Mouse (Mus musculus): ENCODE measurements around the gene Uba6. TPM values are rescaled to one million over a fixed set of nuclear protein-coding genes. Genes with fewer than 3 reads are reported as not detected.

Uba6 gene
- total RNA-seq, 1 experiment: 36.0 TPM

- H3K36me3 ChIP-seq (ENCODE audit: control insufficient read depth, insufficient read depth, low read length, poor library complexity, severe bottlenecking): no peaks in the 10 kb centered on the region
- TF ChIP-seq ZC3H11A (IDR thresholded peaks at IDR 0.05; ENCODE audit: borderline replicate concordance, low read depth, low read length): no peak
- TF ChIP-seq MAFK (IDR thresholded peaks at IDR 0.05; ENCODE audit: insufficient read depth, low read depth, low read length): no peak
- TF ChIP-seq HCFC1 (IDR thresholded peaks at IDR 0.05; ENCODE audit: borderline replicate concordance, insufficient read depth, low read length): no peak
- no peak for TF ChIP-seq ZNF384 (IDR thresholded peaks at IDR 0.05; ENCODE audit: low read depth, low read length)
- TF ChIP-seq CHD2 (IDR thresholded peaks at IDR 0.05; ENCODE audit: low read depth, low read length): no peak
- no peak overlapping the region for H3K9ac ChIP-seq (ENCODE audit: insufficient read depth, low read depth, low read length, poor library complexity, severe bottlenecking)
- H3K4me1 ChIP-seq (ENCODE audit: control insufficient read depth in 2 of 2, insufficient read depth in 2 of 2, low read length in 2 of 2, poor library complexity in 1 of 2): no peaks in the 10 kb centered on the region
- no peaks in the 10 kb centered on the region for H3K9me3 ChIP-seq (ENCODE audit: control insufficient read depth, insufficient read depth, low read depth, low read length)
- no peak for DNase-seq (ENCODE audit: low read depth, low spot score)
- H3K27ac ChIP-seq (ENCODE audit: insufficient read depth, low read depth, low read length, poor library complexity, severe bottlenecking): no peak overlapping the region
- H3K4me3 ChIP-seq (ENCODE audit: insufficient read depth in 1 of 2, low read depth in 1 of 2, low read length in 2 of 2, poor library complexity in 1 of 2, severe bottlenecking in 1 of 2): no peak overlapping the region
- in situ Hi-C loops (cut with MboI; ENCODE audit: low sequenced_read_pairs in 2 of 2, unreplicated experiment in 2 of 2): no loop called here
These were observed 61.5 kb downstream of the Uba6 start for GRCm38 (mm10) chr5:86111074-86111473.

GRCm38 (mm10) chr5:86106610-86107009 is 66.0 kb downstream of the Uba6 start:
- Histone ChIP-seq H3K9me3 (ENCODE audit: control insufficient read depth, insufficient read depth, low read depth, low read length) (no peaks in the 10 kb centered on the region), H3K9ac (ENCODE audit: insufficient read depth, low read depth, low read length, poor library complexity, severe bottlenecking) (no peak overlapping the region), H3K4me1 (ENCODE audit: control insufficient read depth in 2 of 2, insufficient read depth in 2 of 2, low read length in 2 of 2, poor library complexity in 1 of 2) (no peaks in the 10 kb centered on the region), H3K4me3 (ENCODE audit: insufficient read depth in 1 of 2, low read depth in 1 of 2, low read length in 2 of 2, poor library complexity in 1 of 2, severe bottlenecking in 1 of 2) (no peak overlapping the region), H3K36me3 (ENCODE audit: control insufficient read depth, insufficient read depth, low read length, poor library complexity, severe bottlenecking) (no peaks in the 10 kb centered on the region), H3K27ac (ENCODE audit: insufficient read depth, low read depth, low read length, poor library complexity, severe bottlenecking) (no peak overlapping the region)
- TF ChIP-seq CHD2 (IDR thresholded peaks at IDR 0.05; ENCODE audit: low read depth, low read length) (no peak), ZNF384 (IDR thresholded peaks at IDR 0.05; ENCODE audit: low read depth, low read length) (no peak), MAFK (IDR thresholded peaks at IDR 0.05; ENCODE audit: insufficient read depth, low read depth, low read length) (no peak), HCFC1 (IDR thresholded peaks at IDR 0.05; ENCODE audit: borderline replicate concordance, insufficient read depth, low read length) (no peak), ZC3H11A (IDR thresholded peaks at IDR 0.05; ENCODE audit: borderline replicate concordance, low read depth, low read length) (no peak)
- no peak for DNase-seq (ENCODE audit: low read depth, low spot score)
- in situ Hi-C loops (cut with MboI; ENCODE audit: low sequenced_read_pairs in 2 of 2, unreplicated experiment in 2 of 2): no loop called here

DNA sequence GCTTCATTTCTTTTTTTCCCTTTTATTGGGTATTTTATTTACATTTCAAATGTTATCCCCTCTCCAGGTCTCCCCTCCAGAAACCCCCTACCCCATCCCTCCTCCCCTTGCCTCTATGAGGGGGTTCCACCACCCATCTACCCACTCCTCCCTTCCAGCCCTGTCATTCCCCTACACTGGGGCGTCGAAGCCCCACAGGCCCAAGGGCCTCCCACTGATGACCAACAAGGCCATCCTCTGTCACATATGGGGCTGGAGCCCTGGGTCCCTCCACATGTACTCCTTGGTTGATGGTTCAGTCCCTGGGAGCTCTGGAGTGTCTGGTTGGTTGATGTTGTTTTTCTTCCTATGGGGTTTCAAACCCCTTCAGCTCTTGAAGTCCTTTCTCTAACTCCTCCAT is 70.4 kb downstream of the Uba6 start:
- Histone ChIP-seq H3K9ac (ENCODE audit: insufficient read depth, low read depth, low read length, poor library complexity, severe bottlenecking) (no peak overlapping the region), H3K36me3 (ENCODE audit: control insufficient read depth, insufficient read depth, low read length, poor library complexity, severe bottlenecking) (no peaks in the 10 kb centered on the region), H3K4me3 (ENCODE audit: insufficient read depth in 1 of 2, low read depth in 1 of 2, low read length in 2 of 2, poor library complexity in 1 of 2, severe bottlenecking in 1 of 2) (no peak overlapping the region), H3K9me3 (ENCODE audit: control insufficient read depth, insufficient read depth, low read depth, low read length) (no peaks in the 10 kb centered on the region), H3K4me1 (ENCODE audit: control insufficient read depth in 2 of 2, insufficient read depth in 2 of 2, low read length in 2 of 2, poor library complexity in 1 of 2) (no peaks in the 10 kb centered on the region), H3K27ac (ENCODE audit: insufficient read depth, low read depth, low read length, poor library complexity, severe bottlenecking) (no peak overlapping the region)
- in situ Hi-C loops (cut with MboI; ENCODE audit: low sequenced_read_pairs in 2 of 2, unreplicated experiment in 2 of 2): no loop called here
- TF ChIP-seq ZNF384 (IDR thresholded peaks at IDR 0.05; ENCODE audit: low read depth, low read length) (no peak), MAFK (IDR thresholded peaks at IDR 0.05; ENCODE audit: insufficient read depth, low read depth, low read length) (no peak), HCFC1 (IDR thresholded peaks at IDR 0.05; ENCODE audit: borderline replicate concordance, insufficient read depth, low read length) (no peak), ZC3H11A (IDR thresholded peaks at IDR 0.05; ENCODE audit: borderline replicate concordance, low read depth, low read length) (no peak), CHD2 (IDR thresholded peaks at IDR 0.05; ENCODE audit: low read depth, low read length) (no peak)
- no peak for DNase-seq (ENCODE audit: low read depth, low spot score)

GRCm38 (mm10) chr5:86100621-86101020 is 72.0 kb downstream of the Uba6 start:
- no peaks in the 10 kb centered on the region for H3K9me3 ChIP-seq (ENCODE audit: control insufficient read depth, insufficient read depth, low read depth, low read length)
- no peaks in the 10 kb centered on the region for H3K4me1 ChIP-seq (ENCODE audit: control insufficient read depth in 2 of 2, insufficient read depth in 2 of 2, low read length in 2 of 2, poor library complexity in 1 of 2)
- in situ Hi-C loops (cut with MboI; ENCODE audit: low sequenced_read_pairs in 2 of 2, unreplicated experiment in 2 of 2): no loop called here
- no peak overlapping the region for H3K9ac ChIP-seq (ENCODE audit: insufficient read depth, low read depth, low read length, poor library complexity, severe bottlenecking)
- no peak for TF ChIP-seq HCFC1 (IDR thresholded peaks at IDR 0.05; ENCODE audit: borderline replicate concordance, insufficient read depth, low read length)
- no peak for TF ChIP-seq CHD2 (IDR thresholded peaks at IDR 0.05; ENCODE audit: low read depth, low read length)
- no peak for TF ChIP-seq MAFK (IDR thresholded peaks at IDR 0.05; ENCODE audit: insufficient read depth, low read depth, low read length)
- no peak for TF ChIP-seq ZC3H11A (IDR thresholded peaks at IDR 0.05; ENCODE audit: borderline replicate concordance, low read depth, low read length)
- no peak for DNase-seq (ENCODE audit: low read depth, low spot score)
- no peaks in the 10 kb centered on the region for H3K36me3 ChIP-seq (ENCODE audit: control insufficient read depth, insufficient read depth, low read length, poor library complexity, severe bottlenecking)
- H3K27ac ChIP-seq (ENCODE audit: insufficient read depth, low read depth, low read length, poor library complexity, severe bottlenecking): no peak overlapping the region
- H3K4me3 ChIP-seq (ENCODE audit: insufficient read depth in 1 of 2, low read depth in 1 of 2, low read length in 2 of 2, poor library complexity in 1 of 2, severe bottlenecking in 1 of 2): no peak overlapping the region

DNA sequence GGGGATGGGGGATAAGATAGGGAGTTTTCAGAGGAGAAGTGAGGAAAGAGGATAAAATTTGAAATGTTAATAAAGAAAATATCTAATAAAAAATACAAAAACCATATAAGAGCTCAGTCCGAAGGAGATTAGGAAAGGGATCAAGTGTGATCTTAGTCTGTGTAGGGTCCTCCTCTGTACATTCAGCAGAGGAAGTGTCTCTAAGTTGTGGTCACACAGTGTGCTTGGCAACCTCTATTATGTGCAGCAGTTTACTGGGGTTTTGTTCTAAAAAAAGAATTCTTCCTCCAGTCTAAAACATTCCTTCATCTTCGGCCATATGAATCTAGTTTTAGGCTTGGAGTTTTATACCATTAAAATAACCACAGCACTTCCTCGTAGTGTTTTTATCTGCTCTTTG is 73.6 kb downstream of the Uba6 start:
- Histone ChIP-seq H3K4me3 (ENCODE audit: insufficient read depth in 1 of 2, low read depth in 1 of 2, low read length in 2 of 2, poor library complexity in 1 of 2, severe bottlenecking in 1 of 2) (no peak overlapping the region), H3K36me3 (ENCODE audit: control insufficient read depth, insufficient read depth, low read length, poor library complexity, severe bottlenecking) (no peaks in the 10 kb centered on the region), H3K27ac (ENCODE audit: insufficient read depth, low read depth, low read length, poor library complexity, severe bottlenecking) (no peak overlapping the region), H3K9ac (ENCODE audit: insufficient read depth, low read depth, low read length, poor library complexity, severe bottlenecking) (no peak overlapping the region), H3K4me1 (ENCODE audit: control insufficient read depth in 2 of 2, insufficient read depth in 2 of 2, low read length in 2 of 2, poor library complexity in 1 of 2) (no peaks in the 10 kb centered on the region), H3K9me3 (ENCODE audit: control insufficient read depth, insufficient read depth, low read depth, low read length) (no peaks in the 10 kb centered on the region)
- in situ Hi-C loops (cut with MboI; ENCODE audit: low sequenced_read_pairs in 2 of 2, unreplicated experiment in 2 of 2): no loop called here
- no peak for DNase-seq (ENCODE audit: low read depth, low spot score)
- TF ChIP-seq CHD2 (IDR thresholded peaks at IDR 0.05; ENCODE audit: low read depth, low read length): no peak
- TF ChIP-seq MAFK (IDR thresholded peaks at IDR 0.05; ENCODE audit: insufficient read depth, low read depth, low read length): no peak
- no peak for TF ChIP-seq ZC3H11A (IDR thresholded peaks at IDR 0.05; ENCODE audit: borderline replicate concordance, low read depth, low read length)
- TF ChIP-seq HCFC1 (IDR thresholded peaks at IDR 0.05; ENCODE audit: borderline replicate concordance, insufficient read depth, low read length): no peak
- TF ChIP-seq ZNF384 (IDR thresholded peaks at IDR 0.05; ENCODE audit: low read depth, low read length): no peak
